Mouse (Mus musculus): Measurements from ENCODE around the gene Fuk.
A peak's percentile ranks its signal among the peaks of the same experiment; 100 is the strongest.
"Not testable (repeated sequence)": the region's sequence is repeated elsewhere in the genome, so short reads cannot be mapped to it uniquely, and the experiment has no call there.

The Fuk gene

GRCm38 (mm10) chr8:110918460-110918859, 16.2 kb upstream of the Fuk start:
- no peak for DNase-seq

DNA sequence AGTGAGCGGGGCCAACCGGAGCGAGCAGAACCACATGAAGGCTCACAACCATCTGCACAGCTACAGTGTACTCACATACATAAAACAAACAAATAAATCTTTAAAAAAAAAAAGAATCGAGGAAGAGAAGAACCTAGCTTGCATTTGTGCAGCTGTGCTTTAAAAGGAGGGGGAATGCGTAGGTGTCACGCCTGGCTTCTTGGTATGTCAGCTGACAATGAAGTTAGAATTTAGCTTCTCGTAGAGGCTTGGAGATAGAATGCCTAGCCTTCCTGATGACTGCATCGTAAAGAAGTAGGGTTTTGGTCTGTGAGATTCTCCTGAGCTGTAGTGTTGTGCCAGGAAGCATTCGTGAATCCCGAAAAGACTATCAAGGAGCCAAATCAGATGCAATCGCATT, 15.7 kb upstream of the Fuk start:
- DNase-seq: no peak

DNA sequence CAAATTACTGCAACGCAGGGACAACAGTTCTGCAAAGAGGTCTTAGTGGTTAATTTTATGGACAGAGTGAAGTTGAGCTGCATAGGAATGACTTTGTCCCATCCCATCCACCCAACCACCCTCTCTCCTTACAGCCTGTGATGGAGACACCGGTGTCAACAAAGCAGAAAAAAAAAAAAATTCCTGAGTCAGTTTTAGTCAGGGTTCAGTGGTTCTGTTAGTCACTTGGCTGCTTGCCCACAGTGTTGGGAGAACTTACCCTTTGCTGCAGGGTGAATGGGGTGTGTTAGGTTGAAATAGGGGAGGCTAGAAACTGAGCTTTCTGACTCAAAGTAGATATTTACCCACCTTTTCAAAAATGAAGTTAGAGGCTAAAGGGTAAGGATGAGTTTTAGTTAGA, 15.1 kb upstream of the Fuk start:
- DNase-seq: no peak

GRCm38 (mm10) chr8:110911576-110912570, 9.6 kb upstream of the Fuk start:
- no peak for DNase-seq

GRCm38 (mm10) chr8:110909850-110910249, 7.6 kb upstream of the Fuk start:
- not testable (repeated sequence) for DNase-seq

- DNase-seq: no peak
Observed at GRCm38 (mm10) chr8:110906682-110907081, 4.4 kb upstream of the Fuk start.

- DNase-seq: no peak
Observed at GRCm38 (mm10) chr8:110905404-110905803, 3.1 kb upstream of the Fuk start.

DNA sequence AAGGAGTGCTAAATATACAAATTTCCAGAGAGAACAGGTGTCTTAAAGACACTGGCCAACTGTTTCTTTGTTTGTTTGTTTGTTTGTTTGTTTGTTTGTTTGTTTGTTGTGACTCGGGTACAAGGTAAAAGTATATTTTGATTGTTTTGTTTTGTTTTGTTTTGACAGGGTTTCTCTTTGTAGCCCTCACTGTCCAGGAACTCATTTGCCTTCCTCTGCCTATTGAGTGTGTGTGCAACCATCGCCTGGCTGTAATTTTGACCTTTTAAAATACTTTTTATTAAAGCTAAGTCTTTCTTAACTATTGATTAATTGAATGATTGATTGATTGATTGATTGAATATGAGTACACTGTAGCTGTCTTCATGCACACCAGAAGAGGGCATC, 284 bp upstream of the Fuk start:
- DNase-seq: no peak

DNA sequence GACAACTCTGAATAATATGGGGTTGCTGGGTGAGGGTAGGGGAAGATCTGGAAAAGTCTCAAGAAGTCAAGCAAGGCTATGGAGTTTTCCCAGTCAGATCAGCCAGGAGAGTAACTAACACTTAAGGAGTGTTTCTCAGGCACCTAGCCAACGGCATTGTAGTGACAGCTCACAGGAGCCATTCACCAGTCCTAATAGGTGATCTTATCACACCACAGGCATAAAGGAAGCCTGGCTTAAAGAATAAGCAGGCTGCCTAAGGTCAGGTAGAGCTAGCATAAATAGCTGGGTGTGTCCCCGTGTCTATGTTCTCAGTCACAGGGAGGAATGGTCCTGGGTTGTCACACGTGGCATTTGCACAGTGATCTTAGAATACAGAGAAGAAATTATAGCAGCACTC, 1.2 kb downstream of the Fuk start:
- DNase-seq: no peak

DNA sequence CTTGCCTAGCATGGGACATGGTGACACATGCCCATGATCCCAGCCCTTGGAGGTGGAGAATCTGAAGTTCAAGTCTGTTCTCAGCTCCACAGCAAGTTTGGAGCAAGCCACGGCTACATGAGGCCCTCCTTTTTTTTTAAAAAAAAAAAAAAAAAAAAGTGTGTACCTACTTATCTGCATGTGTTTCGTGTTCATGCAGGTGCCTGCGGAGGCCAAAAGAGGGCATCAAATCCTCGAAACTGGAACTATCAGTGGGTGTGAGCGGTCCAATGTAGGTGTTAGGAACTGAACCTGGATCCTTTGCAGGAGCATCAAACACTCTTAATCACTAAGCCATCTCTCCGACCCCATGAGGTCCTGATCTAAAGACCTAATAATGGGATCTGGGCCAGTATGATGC, 4.8 kb downstream of the Fuk start:
- no peak for DNase-seq

GRCm38 (mm10) chr8:110895812-110896211, 6.5 kb downstream of the Fuk start:
- DNase-seq: no peak

- DNase-seq: no peak
Observed at GRCm38 (mm10) chr8:110895254-110895653, 7.0 kb downstream of the Fuk start.

GRCm38 (mm10) chr8:110894851-110895250, 7.4 kb downstream of the Fuk start:
- DNase-seq: peak; percentile 89

DNA sequence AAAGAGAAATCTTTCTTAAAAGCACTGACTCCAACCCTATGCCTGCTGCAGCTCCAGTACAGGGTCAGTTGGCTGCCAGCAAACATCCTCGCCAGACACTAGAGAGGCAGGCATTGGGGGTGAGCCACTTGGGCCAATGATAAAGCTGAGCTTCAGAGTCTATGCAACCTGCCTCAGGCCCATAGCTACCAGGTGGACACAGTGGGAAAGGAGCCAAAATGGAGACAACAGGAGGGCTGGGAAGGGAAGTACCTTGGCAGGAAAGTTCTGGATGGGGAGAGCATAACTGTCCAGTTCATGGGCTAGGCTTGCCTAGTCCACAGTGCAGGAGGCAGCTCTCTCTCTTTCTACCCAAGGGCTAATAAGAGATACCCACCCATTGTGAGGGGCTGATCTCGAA, 9.4 kb downstream of the Fuk start:
- DNase-seq: no peak

- DNase-seq: no peak
Observed at GRCm38 (mm10) chr8:110892040-110892439, 10.2 kb downstream of the Fuk start.

DNA sequence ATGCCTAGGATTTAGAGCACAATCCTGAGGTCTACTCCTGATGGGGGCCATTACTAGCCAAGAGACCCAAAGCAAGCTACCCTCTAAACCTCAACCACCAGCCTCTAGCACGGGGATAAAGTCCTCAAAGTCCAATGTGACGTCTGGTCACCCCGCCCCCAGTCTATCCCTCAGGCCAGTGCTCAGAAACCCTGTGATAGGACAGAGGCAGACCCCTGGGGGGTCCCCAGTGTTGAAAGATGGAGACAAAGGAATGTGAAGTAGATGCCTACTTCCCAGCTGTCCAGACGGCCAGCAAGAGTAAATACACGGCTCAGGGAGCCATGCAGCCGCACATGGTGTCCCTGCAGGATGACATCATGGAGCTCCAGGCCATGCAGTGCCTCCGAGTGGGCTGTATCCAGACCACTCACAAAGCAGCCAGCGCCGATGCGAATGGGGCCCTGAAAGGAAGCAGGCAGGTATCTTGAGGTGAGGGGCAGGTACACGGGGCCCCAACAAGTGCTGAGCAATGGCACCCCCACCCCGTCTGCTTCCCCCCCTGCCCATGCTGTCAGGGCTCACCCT, 12.3 kb downstream of the Fuk start:
- DNase-seq: no peak

GRCm38 (mm10) chr8:110888860-110889259, 13.4 kb downstream of the Fuk start:
- no peak for DNase-seq

DNA sequence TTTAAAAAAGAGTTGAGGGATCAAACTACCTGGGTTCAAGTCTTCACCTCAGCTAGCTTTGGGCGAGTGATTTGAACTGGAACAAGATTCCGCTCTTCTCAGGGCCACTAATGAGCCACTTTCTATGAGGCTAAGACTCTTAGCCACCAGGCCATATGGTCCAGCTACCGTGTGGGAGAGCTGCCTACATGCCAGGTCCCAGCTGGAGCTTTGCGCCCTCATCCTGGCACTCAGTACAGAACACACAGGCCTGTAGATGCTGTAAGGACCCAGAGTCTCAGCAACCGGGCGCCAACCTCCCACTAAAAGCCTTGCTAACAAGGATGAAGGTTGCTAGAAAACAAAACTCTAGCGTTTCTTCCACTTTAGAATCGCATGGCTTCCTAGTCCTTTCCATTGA, 13.8 kb downstream of the Fuk start:
- no peak for DNase-seq

GRCm38 (mm10) chr8:110887551-110887950, 14.7 kb downstream of the Fuk start:
- DNase-seq: no peak

DNA sequence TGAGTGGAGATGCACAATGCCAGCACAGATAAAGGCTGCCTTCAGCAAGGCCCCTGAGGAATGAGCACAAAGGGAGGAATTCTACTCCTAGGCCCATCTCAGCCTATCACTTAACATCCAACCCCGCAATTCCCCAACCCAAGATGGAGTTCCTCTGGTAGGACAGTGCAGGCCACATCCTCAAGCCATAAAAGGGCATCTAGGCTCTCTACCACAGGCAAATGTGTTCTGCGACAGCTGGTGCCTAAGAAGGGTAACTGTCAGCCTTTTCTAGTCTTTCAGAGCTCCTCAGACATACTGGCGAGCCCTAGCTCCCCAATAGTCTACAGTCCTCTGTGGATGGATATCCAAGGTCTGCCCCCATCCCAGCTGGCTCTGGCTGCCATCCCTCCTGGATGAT, 15.7 kb downstream of the Fuk start:
- DNase-seq: no peak

GRCm38 (mm10) chr8:110883824-110884223, 18.5 kb downstream of the Fuk start:
- DNase-seq: no peak

- no peak for DNase-seq
Observed at GRCm38 (mm10) chr8:110881741-110882310, 20.5 kb downstream of the Fuk start.

DNA sequence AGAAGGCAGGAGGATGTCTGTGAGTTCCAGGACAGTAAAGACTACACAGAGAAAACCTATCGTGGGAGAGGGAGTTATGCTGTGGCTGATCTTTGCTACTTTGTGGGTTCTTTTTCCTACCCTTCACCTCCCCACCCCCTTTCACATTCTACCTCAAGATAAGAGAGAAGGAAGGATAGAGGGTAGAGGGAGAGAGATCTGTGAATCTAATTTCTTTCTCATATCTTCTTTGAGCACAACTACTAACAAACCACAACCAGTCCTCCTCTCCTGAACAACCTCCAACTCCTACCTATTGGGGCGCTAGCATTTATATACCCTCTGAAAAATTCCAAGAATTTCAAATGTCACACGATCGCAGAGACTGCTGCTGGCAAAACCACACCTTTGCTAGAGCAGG, 24.4 kb downstream of the Fuk start:
- DNase-seq: no peak

- DNase-seq: peak; percentile 62
Observed at GRCm38 (mm10) chr8:110870501-110870900, 31.8 kb downstream of the Fuk start.

Measured in heart, adult 11 months (tissue).